Mouse (Mus musculus): ENCODE results near the gene Btd.

DNA sequence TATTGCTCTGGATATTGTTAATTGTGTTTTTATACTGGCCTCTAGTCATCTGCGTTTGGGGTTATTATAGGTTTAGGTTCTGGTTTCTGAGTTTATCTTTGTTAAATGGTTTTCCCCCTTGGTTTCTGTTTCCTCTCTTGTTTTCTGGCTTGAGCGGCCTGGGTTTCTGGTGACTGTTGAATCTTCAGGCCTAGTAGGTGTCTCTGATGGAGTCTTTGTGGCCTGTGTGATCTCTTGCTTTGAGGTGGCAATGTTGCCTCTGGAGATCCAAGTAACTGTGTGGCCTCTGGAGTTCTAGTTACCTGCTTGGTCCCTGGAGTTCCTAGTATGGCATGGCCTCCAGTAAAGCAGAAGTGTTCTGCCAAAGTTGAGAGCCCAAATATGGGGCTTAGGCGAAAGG, 39.8 kb downstream of the Btd start:
- no peak for TF ChIP-seq CTCF (IDR thresholded peaks at IDR 0.05; ENCODE audit: extremely low read depth, insufficient read depth, low read length)
- TF ChIP-seq POLR2A (IDR thresholded peaks at IDR 0.05; ENCODE audit: extremely low read depth, insufficient read depth, low read length), result no peak

Measured in cortical plate, adult 2 months (tissue).